Mouse (Mus musculus) retina, adult 2 months (tissue): ENCODE data around the gene D3Ertd254e.

Experiments used
- DNase-seq: peaks from one replicate; pipeline ENCODE4 v3.0.0-alpha.2; 2012; ENCODE audit warnings: low read depth, low spot score

Gene D3Ertd254e

DNA sequence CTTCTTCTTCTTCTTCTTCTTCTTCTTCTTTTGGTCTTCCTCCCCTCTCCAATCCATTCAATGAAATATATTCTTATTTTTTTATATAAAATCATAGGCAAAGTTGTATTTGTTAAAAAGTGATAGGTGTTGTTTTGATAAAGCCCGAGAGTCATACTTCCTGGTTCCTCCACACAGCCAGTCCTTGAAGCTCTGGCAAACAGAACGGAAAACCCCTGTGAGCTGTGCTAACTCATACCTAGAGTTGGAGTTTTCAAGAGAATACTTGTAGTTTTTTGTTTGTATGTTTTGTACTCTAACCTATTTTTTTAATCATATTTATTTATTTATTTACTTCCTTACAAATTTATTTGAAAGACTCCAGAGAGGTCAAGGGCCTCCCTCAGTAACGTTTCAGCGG lies 61.9 kb downstream of the D3Ertd254e start:
- no peak for DNase-seq
